Mouse (Mus musculus) spleen, adult 2 months (tissue): Measurements from ENCODE around the gene Olfr606. TPM values are rescaled to one million over a fixed set of nuclear protein-coding genes. Genes with fewer than 3 reads are reported as not detected.

Source experiments
- DNase-seq, 2 experiments: peaks; one replicate each; pipeline versions ENCODE4 v3.0.0 to v3.0.0-alpha.2; 2012 to 2021; ENCODE audit warnings: low spot score in 2 of 2, low read depth in 1 of 2
- H3K27ac ChIP-seq: fragments of 200-500 bp; 2 replicates; pipeline ENCODE4 v1.5.1; 2012; ENCODE audit warnings: low read length, inconsistent platforms; ENCODE audit not compliant: insufficient read depth
- H3K27me3 ChIP-seq: fragments of 200-500 bp; 2 replicates; pipeline ENCODE4 v1.6.1; 2012; ENCODE audit warnings: mild to moderate bottlenecking, moderate library complexity, low read length, inconsistent platforms; ENCODE audit not compliant: control insufficient read depth, insufficient read depth
- H3K36me3 ChIP-seq: fragments of 200-500 bp; 2 replicates; pipeline ENCODE4 v1.6.1; 2012; ENCODE audit warnings: mild to moderate bottlenecking, low read length, inconsistent platforms; ENCODE audit not compliant: control insufficient read depth, insufficient read depth
- H3K4me1 ChIP-seq: fragments of 200-500 bp; 2 replicates; pipeline ENCODE4 v1.6.1; 2011; ENCODE audit warnings: inconsistent platforms; ENCODE audit not compliant: control insufficient read depth, insufficient read depth, insufficient read length
- H3K4me3 ChIP-seq: fragments of 200-500 bp; 2 replicates; pipeline ENCODE4 v1.5.1; 2011; ENCODE audit warnings: mild to moderate bottlenecking, inconsistent platforms; ENCODE audit not compliant: insufficient read depth, insufficient read length; ENCODE audit errors: extremely low read depth
- CTCF ChIP-seq: fragments of 200-500 bp; IDR thresholded peaks from 2 replicates; pipeline ENCODE4 v1.5.1; 2011; ENCODE audit warnings: mild to moderate bottlenecking, inconsistent platforms; ENCODE audit not compliant: insufficient read depth, insufficient read length, insufficient replicate concordance; ENCODE audit errors: extremely low read depth
- POLR2A ChIP-seq: fragments of 200-500 bp; IDR thresholded peaks from 2 replicates; pipeline ENCODE4 v1.6.1; 2011; ENCODE audit warnings: low read depth, low read length, inconsistent platforms
- WGBS: fragments of 180-500 bp; shearing (Covaris S2); methylation state at CpG from one replicate; pipeline ENCODE4 v1.1.7; 2018; 5-methylcytosine and 5-hydroxymethylcytosine counted together
- polyA plus RNA-seq: library from polyadenylated mRNA; depleted of rRNA; stranded (reverse); fragments of >200 nt; gene quantifications from 2 replicates; pipeline ENCODE4 v1.2.3, GENCODE M21; 2012; rRNA removed

Gene Olfr606
- polyA plus RNA-seq, 1 experiment, result not detected

DNA sequence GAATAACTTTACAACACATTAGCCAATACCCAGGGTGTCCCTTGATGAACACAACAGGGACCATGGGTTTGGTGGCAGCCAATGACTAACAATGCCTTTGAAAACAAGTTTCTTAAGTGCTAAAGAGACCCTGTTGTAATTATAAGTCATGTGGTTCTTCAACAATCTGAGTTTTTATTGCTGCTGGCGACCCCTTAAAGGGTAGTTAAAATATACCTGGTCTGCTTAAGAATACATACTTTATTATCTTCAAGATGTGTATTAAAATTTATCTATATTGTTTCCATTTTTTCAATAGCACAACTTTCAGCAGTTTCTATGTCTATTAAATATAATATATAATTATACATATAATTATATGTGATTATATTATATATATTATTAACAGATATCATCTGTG lies 49.1 kb downstream of the Olfr606 start, which contains the start of gene Olfr609:
TSS of gene Olfr609 (minus strand) at position 101 of the 400 bp plus-strand sequence.
- Histone ChIP-seq H3K4me3 (no peak within 1 kb of the TSS), H3K27me3 (no peaks in the 10 kb centered on the region), H3K27ac (no peak within 1 kb of the TSS), H3K4me1 (no peaks in the 10 kb centered on the region), H3K36me3 (no peaks in the 10 kb centered on the region)
- no peak for DNase-seq
- no peak for TF ChIP-seq CTCF
- TF ChIP-seq POLR2A, result no peak
- WGBS, result 75% methylated on average over 1 of the region's 1 CpGs

Other genes starting within 250 kb of the Olfr606 start
- not detected in 2 replicates for gene Olfr593, start 237.2 kb upstream of the Olfr606 start, polyA plus RNA-seq
- not detected in 2 replicates for gene Olfr594, start 232.1 kb upstream of the Olfr606 start, polyA plus RNA-seq
- not detected in 2 replicates for gene Usp17ld, start 196.5 kb upstream of the Olfr606 start, polyA plus RNA-seq
- gene Olfr596, start 143.4 kb upstream of the Olfr606 start, polyA plus RNA-seq, result not detected in 2 replicates
- gene Olfr597, start 132.7 kb upstream of the Olfr606 start, polyA plus RNA-seq, result not detected in 2 replicates
- gene Olfr598, start 125.5 kb upstream of the Olfr606 start, polyA plus RNA-seq, result not detected in 2 replicates
- not detected in 2 replicates for gene Olfr599, start 113.1 kb upstream of the Olfr606 start, polyA plus RNA-seq
- not detected in 2 replicates for gene Olfr600, start 99.4 kb upstream of the Olfr606 start, polyA plus RNA-seq
- gene Olfr601, start 86.4 kb upstream of the Olfr606 start, polyA plus RNA-seq, result not detected in 2 replicates
- not detected in 2 replicates for gene Olfr603, start 62.9 kb upstream of the Olfr606 start, polyA plus RNA-seq
- gene Usp17lc, start 34.0 kb upstream of the Olfr606 start, polyA plus RNA-seq, result not detected in 2 replicates
- gene Olfr605, start 3.6 kb upstream of the Olfr606 start, polyA plus RNA-seq, result not detected in 2 replicates
- not detected in 2 replicates for gene Olfr607, start 15.1 kb downstream of the Olfr606 start, polyA plus RNA-seq
- not detected in 2 replicates for gene Olfr608, start 20.8 kb downstream of the Olfr606 start, polyA plus RNA-seq
- not detected in 2 replicates for gene Olfr609, start 49.0 kb downstream of the Olfr606 start, polyA plus RNA-seq
- not detected in 2 replicates for gene Olfr610, start 63.1 kb downstream of the Olfr606 start, polyA plus RNA-seq
- gene Olfr611, start 71.8 kb downstream of the Olfr606 start, polyA plus RNA-seq, result not detected in 2 replicates
- not detected in 2 replicates for gene Olfr612, start 93.7 kb downstream of the Olfr606 start, polyA plus RNA-seq
- not detected in 2 replicates for gene Olfr613, start 99.0 kb downstream of the Olfr606 start, polyA plus RNA-seq
- gene Olfr615, start 107.0 kb downstream of the Olfr606 start, polyA plus RNA-seq, result not detected in 2 replicates
- not detected in 2 replicates for gene Olfr616, start 120.1 kb downstream of the Olfr606 start, polyA plus RNA-seq
- gene Olfr617, start 124.0 kb downstream of the Olfr606 start, polyA plus RNA-seq, result not detected in 2 replicates
- not detected in 2 replicates for gene Olfr618, start 141.1 kb downstream of the Olfr606 start, polyA plus RNA-seq
- not detected in 2 replicates for gene Olfr619, start 151.5 kb downstream of the Olfr606 start, polyA plus RNA-seq
- gene Olfr620, start 163.5 kb downstream of the Olfr606 start, polyA plus RNA-seq, result not detected in 2 replicates
- gene Olfr622, start 193.7 kb downstream of the Olfr606 start, polyA plus RNA-seq, result not detected in 2 replicates
- gene Olfr623, start 214.7 kb downstream of the Olfr606 start, polyA plus RNA-seq, result not detected in 2 replicates
- not detected in 2 replicates for gene Olfr624, start 222.1 kb downstream of the Olfr606 start, polyA plus RNA-seq
- gene Olfr625-ps1, start 233.7 kb downstream of the Olfr606 start, polyA plus RNA-seq, result not detected in 2 replicates